Mouse (Mus musculus) megakaryocyte, adult 5-6 weeks (primary cell): Measurements from ENCODE around the gene Slc47a1. TPM values are rescaled to one million over a fixed set of nuclear protein-coding genes. Genes with fewer than 3 reads are reported as not detected.
"Not testable (repeated sequence)": the region's sequence is repeated elsewhere in the genome, so short reads cannot be mapped to it uniquely, and the experiment has no call there.

Source experiments
- ATAC-seq: 2 replicates; pipeline ENCODE4 v1.8.0; 2016; ENCODE audit warnings: mild to moderate bottlenecking, inconsistent platforms; ENCODE audit not compliant: poor library complexity, severe bottlenecking
- total RNA-seq, 2 experiments: library from RNA; stranded (forward) in 1 of 2; stranded (reverse) in 1 of 2; fragments of 153-499, 151-499 nt in 1 of 2; fragments of 221-1000, 200-1000 nt in 1 of 2; gene quantifications; 2 replicates each; pipeline versions ENCODE4 v1.2.3 to v1.2.4; 2015 to 2017

Gene Slc47a1
- total RNA-seq, 2 experiments from 2014 or later: not detected

- ATAC-seq: no peak
Measured at GRCm38 (mm10) chr11:61320904-61321687, 57.0 kb downstream of the Slc47a1 start.

- no peak for ATAC-seq
Measured at GRCm38 (mm10) chr11:61319923-61320567, 58.1 kb downstream of the Slc47a1 start.

- ATAC-seq: no peak
Measured at GRCm38 (mm10) chr11:61319233-61319922, 58.8 kb downstream of the Slc47a1 start.

- no peak for ATAC-seq
Measured at GRCm38 (mm10) chr11:61316864-61317263, 61.3 kb downstream of the Slc47a1 start.

- no peak for ATAC-seq
Measured at GRCm38 (mm10) chr11:61310321-61310720, 67.8 kb downstream of the Slc47a1 start.

- ATAC-seq: no peak
Measured at GRCm38 (mm10) chr11:61309831-61310230, 68.3 kb downstream of the Slc47a1 start.

GRCm38 (mm10) chr11:61307795-61308194 lies 70.3 kb downstream of the Slc47a1 start:
- no peak for ATAC-seq

- ATAC-seq: no peak
Measured at GRCm38 (mm10) chr11:61305377-61305776, 72.8 kb downstream of the Slc47a1 start.

- not testable (repeated sequence) for ATAC-seq
Measured at GRCm38 (mm10) chr11:61304535-61304934, 73.6 kb downstream of the Slc47a1 start.

- ATAC-seq: no peak
Measured at GRCm38 (mm10) chr11:61300716-61301392, 77.3 kb downstream of the Slc47a1 start.

GRCm38 (mm10) chr11:61300205-61300604 lies 77.9 kb downstream of the Slc47a1 start:
- ATAC-seq: no peak

GRCm38 (mm10) chr11:61297901-61298300 lies 80.2 kb downstream of the Slc47a1 start:
- no peak for ATAC-seq

GRCm38 (mm10) chr11:61297326-61297725 lies 80.8 kb downstream of the Slc47a1 start:
- ATAC-seq: no peak

- ATAC-seq: no peak
Measured at GRCm38 (mm10) chr11:61296556-61296955, 81.6 kb downstream of the Slc47a1 start.

- no peak for ATAC-seq
Measured at GRCm38 (mm10) chr11:61295556-61295955, 82.6 kb downstream of the Slc47a1 start.

GRCm38 (mm10) chr11:61294431-61294830 lies 83.7 kb downstream of the Slc47a1 start:
- no peak for ATAC-seq

Other genes with a start within 250 kb of the Slc47a1 start
- gene Usp22, start 203.3 kb downstream of the Slc47a1 start, total RNA-seq (2015): 22.8 and 28.6 TPM in 2 replicates
- gene Usp22, start 203.3 kb downstream of the Slc47a1 start, total RNA-seq (2017): 40.3 and 47.4 TPM in 2 replicates
- not detected in 2 replicates for gene Aldh3a1, start 170.8 kb downstream of the Slc47a1 start, total RNA-seq (2015)
- gene Aldh3a1, start 170.8 kb downstream of the Slc47a1 start, total RNA-seq (2017): not detected in 2 replicates
- gene Aldh3a2, start 110.9 kb downstream of the Slc47a1 start, total RNA-seq (2015): 67.8 and 68.4 TPM in 2 replicates
- 78.5 and 89.0 TPM in 2 replicates for gene Aldh3a2, start 110.9 kb downstream of the Slc47a1 start, total RNA-seq (2017)
- gene Slc47a2, start 35.5 kb downstream of the Slc47a1 start, total RNA-seq (2015): not detected in 2 replicates
- not detected in 2 replicates for gene Slc47a2, start 35.5 kb downstream of the Slc47a1 start, total RNA-seq (2017)
- gene Rnf112, start 75.8 kb upstream of the Slc47a1 start, total RNA-seq (2015): not detected in 2 replicates
- gene Rnf112, start 75.8 kb upstream of the Slc47a1 start, total RNA-seq (2017): not detected in 2 replicates
- not detected in 2 replicates for gene Mfap4, start 107.1 kb upstream of the Slc47a1 start, total RNA-seq (2015)
- gene Mfap4, start 107.1 kb upstream of the Slc47a1 start, total RNA-seq (2017): not detected in 2 replicates
- 16.2 and 17.7 TPM in 2 replicates for gene Mapk7, start 116.1 kb upstream of the Slc47a1 start, total RNA-seq (2015)
- 15.4 and 21.4 TPM in 2 replicates for gene Mapk7, start 116.1 kb upstream of the Slc47a1 start, total RNA-seq (2017)
- gene B9d1, start 126.8 kb upstream of the Slc47a1 start, total RNA-seq (2015): not detected in 2 replicates
- gene B9d1, start 126.8 kb upstream of the Slc47a1 start, total RNA-seq (2017): 0.26 TPM in 1 of 2 replicates, not detected in the other
- gene Epn2, start 201.3 kb upstream of the Slc47a1 start, total RNA-seq (2015): 0.04 and 0.07 TPM in 2 replicates
- 3.3 TPM in 1 of 2 replicates, not detected in the other for gene Epn2, start 201.3 kb upstream of the Slc47a1 start, total RNA-seq (2017)